Mouse (Mus musculus): ENCODE measurements around the gene Gm37240. TPM values are rescaled to one million over a fixed set of nuclear protein-coding genes. Genes with fewer than 3 reads are reported as not detected.
A peak's percentile ranks its signal among the peaks of the same experiment; 100 is the strongest.

Gene Gm37240
- polyA plus RNA-seq, 1 experiment from 2014 or later: 3.0 TPM

DNA sequence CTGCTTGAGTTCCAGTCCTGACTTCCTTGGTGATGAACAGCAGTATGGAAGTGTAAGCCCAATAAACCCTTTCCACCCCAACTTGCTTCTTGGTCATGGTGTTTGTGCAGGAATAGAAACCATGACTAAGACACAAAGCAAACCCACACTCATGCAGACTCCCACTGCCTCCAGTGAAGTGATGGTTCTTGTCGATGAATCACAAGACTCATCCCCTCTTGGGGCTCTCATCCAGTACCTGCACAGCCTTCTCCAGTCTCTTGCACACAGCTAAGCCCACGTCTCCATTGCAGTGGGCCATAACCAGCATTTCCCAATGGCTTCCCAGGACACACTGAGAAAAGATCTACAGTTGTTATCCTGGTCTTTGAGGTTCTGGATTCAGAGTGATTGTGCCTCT is 599.7 kb downstream of the Gm37240 start:
- Histone ChIP-seq H3K36me3 (no peaks in the 10 kb centered on the region), H3K27ac (no peak overlapping the region), H3K27me3 (ENCODE audit: insufficient read depth, poor library complexity, severe bottlenecking) (no peaks in the 10 kb centered on the region; the same call in 1 of the 2 replicates), H3K4me1 (no peaks in the 10 kb centered on the region), H3K4me3 (no peak overlapping the region), H3K9me3 (no peaks in the 10 kb centered on the region)
- WGBS: 72% methylated on average over 2 of the region's 2 CpGs
- DNase-seq (ENCODE audit: low spot score): no peak

DNA sequence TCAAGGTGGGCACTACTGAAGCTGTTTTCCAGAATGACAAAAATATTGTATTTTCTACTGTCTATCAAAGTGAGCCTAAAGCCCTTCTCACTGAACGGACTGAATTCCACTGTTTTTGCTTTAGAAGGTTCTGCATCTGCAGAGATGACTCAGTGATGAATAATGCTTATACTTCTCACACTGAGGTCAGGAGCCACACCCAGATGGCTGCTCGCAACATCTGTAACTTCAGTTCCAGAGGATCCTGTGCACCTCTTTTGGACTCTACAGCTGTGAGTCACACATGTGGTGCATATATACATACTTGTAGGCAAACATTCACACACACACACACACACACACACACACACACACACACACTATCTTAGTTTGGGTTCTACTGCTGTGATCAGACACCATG is 602.8 kb downstream of the Gm37240 start:
- H3K4me3 ChIP-seq: no peak overlapping the region
- DNase-seq (ENCODE audit: low spot score): no peak
- 86% methylated on average over 2 of the region's 2 CpGs for WGBS

DNA sequence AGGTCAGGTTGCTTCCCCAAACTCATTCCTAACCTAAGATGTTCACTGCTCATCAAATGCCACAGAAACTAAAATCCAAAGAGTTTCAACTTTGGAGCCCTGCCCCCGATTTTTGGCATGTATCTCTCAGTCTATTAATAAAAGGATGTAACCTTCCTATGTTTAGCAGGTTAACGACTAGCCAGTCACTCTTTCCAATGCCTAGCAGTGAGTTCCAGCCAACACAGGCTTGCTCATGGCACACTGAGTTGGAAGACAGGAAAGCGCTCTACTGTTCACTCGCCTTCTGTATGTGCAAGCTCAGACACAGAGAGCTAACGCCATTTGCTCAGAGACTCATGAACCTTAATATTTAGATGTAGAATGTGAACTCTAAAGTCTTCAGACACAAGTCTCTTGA is 604.5 kb downstream of the Gm37240 start:
- Histone ChIP-seq H3K27ac (no peak overlapping the region), H3K4me1 (no peaks in the 10 kb centered on the region), H3K4me3 (no peak overlapping the region), H3K27me3 (ENCODE audit: insufficient read depth, poor library complexity, severe bottlenecking) (no peaks in the 10 kb centered on the region; the same call in 1 of the 2 replicates), H3K36me3 (no peaks in the 10 kb centered on the region), H3K9me3 (no peaks in the 10 kb centered on the region)
- 83% methylated on average over 5 of the region's 5 CpGs for WGBS
- DNase-seq (ENCODE audit: low spot score): no peak

More for the DNA sequence above, 602.8 kb downstream of the Gm37240 start:
- no peaks in the 10 kb centered on the region for H3K9me3 ChIP-seq
- H3K36me3 ChIP-seq: no peaks in the 10 kb centered on the region
- H3K27me3 ChIP-seq (ENCODE audit: insufficient read depth, poor library complexity, severe bottlenecking): no peaks in the 10 kb centered on the region; the same call in 1 of the 2 replicates
- H3K27ac ChIP-seq: no peak overlapping the region
- H3K4me1 ChIP-seq: no peaks in the 10 kb centered on the region

DNA sequence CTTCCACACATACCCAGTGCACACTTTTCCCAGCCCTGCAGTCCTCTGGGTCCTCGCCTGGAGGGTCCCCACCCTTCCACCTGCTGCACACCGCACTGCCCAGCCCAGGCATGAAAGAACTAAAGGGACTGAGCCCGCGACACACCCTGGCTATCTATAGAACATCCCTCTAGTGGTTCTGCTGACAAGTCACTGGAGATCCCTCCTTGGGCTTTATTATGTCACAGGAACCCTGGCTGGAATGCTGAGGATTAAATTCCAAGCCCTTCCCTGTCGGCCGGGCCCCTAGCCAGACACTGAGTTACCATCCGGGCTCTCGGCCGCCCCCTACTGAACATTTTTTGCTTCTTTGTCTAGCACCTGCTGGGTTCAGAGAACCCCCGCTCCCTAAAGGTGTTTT is 612.2 kb downstream of the Gm37240 start:
- Histone ChIP-seq H3K27ac (peak overlapping the region; percentile 39), H3K36me3 (no peaks in the 10 kb centered on the region), H3K4me3 (no peak overlapping the region), H3K4me1 (peaks cover 24% of the 10 kb centered on the region), H3K27me3 (ENCODE audit: insufficient read depth, poor library complexity, severe bottlenecking) (no peaks in the 10 kb centered on the region), H3K9me3 (no peaks in the 10 kb centered on the region)
- DNase-seq (ENCODE audit: low spot score): peak; percentile 77
- WGBS: 34% methylated on average over 10 of the region's 10 CpGs

DNA sequence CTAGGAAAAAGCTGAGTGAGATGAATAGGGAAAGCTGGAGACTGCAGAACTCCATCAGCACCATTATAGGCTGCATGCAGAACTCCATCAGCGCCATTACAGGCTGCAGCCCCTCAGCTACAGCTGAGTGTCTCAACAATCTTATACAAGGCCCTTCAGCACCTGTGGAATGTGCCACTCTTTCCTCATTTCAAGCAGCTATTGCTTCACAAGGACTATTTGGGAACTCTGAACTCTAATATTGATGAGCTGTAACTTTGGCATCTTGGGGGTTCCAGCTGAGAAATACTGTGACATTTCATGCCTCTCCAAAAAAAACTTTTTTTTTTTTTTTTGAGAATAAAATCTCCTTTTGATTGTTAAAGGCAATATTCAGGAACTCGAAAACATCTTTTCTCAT is 615.8 kb downstream of the Gm37240 start:
- peaks cover 27% of the 10 kb centered on the region for H3K4me1 ChIP-seq
- no peaks in the 10 kb centered on the region for H3K9me3 ChIP-seq
- WGBS: 86% methylated on average over 2 of the region's 2 CpGs
- H3K27ac ChIP-seq: no peak overlapping the region
- no peak for DNase-seq (ENCODE audit: low spot score)
- H3K4me3 ChIP-seq: no peak overlapping the region
- no peaks in the 10 kb centered on the region for H3K27me3 ChIP-seq (ENCODE audit: insufficient read depth, poor library complexity, severe bottlenecking)
- H3K36me3 ChIP-seq: no peaks in the 10 kb centered on the region

DNA sequence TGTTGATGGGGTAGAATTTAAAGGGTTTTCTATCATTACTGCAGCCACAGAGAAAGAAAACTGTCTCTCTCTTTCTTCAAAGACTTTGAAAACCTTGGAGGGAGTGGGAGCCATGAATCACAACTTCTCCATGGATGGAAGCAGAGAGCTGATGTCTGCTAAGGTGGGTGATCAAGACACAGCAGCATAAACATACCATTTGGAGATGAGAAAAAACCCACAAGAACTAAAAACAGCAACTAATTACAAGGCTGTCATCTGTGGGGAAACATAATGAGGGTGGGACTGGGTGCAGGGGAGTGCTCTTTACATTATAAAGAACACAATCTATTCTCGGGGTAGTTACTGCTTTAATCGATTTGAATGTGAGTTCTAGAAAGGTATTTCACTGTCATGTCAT is 622.4 kb downstream of the Gm37240 start:
- Histone ChIP-seq H3K4me1 (peaks cover 14% of the 10 kb centered on the region), H3K9me3 (no peaks in the 10 kb centered on the region), H3K27ac (no peak overlapping the region), H3K27me3 (ENCODE audit: insufficient read depth, poor library complexity, severe bottlenecking) (no peaks in the 10 kb centered on the region), H3K4me3 (no peak overlapping the region), H3K36me3 (no peaks in the 10 kb centered on the region)
- DNase-seq (ENCODE audit: low spot score): no peak
- 84% methylated on average over 2 of the region's 2 CpGs for WGBS

DNA sequence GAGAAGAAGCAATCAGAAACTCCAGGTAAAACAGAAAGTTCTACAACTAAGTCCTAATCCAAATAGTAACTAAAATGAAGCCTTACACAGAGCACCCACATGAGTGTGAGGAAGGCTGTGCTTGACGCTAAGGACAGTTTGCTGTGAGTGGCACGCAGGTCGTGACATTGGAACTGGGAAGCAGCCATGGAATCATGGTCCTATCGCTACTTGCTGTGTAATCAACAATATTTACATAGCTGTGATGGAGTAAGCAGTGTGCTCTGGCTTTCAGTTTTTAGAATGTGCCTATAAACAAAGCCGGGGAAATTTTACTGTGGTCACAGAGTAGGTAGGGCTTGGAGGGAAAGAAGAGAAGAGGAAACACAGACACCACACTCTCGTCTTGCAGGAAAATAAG is 622.8 kb downstream of the Gm37240 start:
- H3K9me3 ChIP-seq: no peaks in the 10 kb centered on the region
- DNase-seq (ENCODE audit: low spot score): peak; percentile 27
- H3K36me3 ChIP-seq: no peaks in the 10 kb centered on the region
- no peak overlapping the region for H3K4me3 ChIP-seq
- H3K27me3 ChIP-seq (ENCODE audit: insufficient read depth, poor library complexity, severe bottlenecking): no peaks in the 10 kb centered on the region
- WGBS: 78% methylated on average over 6 of the region's 6 CpGs
- no peak overlapping the region for H3K27ac ChIP-seq
- peaks cover 14% of the 10 kb centered on the region for H3K4me1 ChIP-seq

DNA sequence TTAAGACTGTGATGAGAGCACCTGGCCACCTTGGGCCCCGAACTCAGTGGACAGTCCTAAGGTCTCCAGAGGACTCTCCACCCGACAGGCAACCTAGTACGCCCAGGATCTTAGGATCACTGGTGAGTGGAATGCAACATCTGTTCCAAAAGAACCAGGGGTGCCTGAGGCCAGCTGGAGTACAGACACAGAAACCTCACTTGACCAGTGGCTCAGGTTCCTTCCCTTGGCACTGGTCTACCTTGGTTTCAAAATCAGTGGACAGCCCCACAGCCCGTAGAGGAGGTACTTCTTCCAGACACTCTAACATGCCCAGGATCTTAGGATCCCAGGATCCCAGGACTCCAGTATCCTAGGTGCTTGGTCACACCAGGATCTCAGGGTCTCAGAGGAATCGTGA is 632.8 kb downstream of the Gm37240 start:
- DNase-seq (ENCODE audit: low spot score): no peak
- H3K9me3 ChIP-seq: no peaks in the 10 kb centered on the region
- no peak overlapping the region for H3K4me3 ChIP-seq
- H3K27me3 ChIP-seq (ENCODE audit: insufficient read depth, poor library complexity, severe bottlenecking): no peaks in the 10 kb centered on the region
- H3K27ac ChIP-seq: no peak overlapping the region
- 85% methylated on average over 5 of the region's 5 CpGs for WGBS
- no peaks in the 10 kb centered on the region for H3K4me1 ChIP-seq
- H3K36me3 ChIP-seq: no peaks in the 10 kb centered on the region

DNA sequence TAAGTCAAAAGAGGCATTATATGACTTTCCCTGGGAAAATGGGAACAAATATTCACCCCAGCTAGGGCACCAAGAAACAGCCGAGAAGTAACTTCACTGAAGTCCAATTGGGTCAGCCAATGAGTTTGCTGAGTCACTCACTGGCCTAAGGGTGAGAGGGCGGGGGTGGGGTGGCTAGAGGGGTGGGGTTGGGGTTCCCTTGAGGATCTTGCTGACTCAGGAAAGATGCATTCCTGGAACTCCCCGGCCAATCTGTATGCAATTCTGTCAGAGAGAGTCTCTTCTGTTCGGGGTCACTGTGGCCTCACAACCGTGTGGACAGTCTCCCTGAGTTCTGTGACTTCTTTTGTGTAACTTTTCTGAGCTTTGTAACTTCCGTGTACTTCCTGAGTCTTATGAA is 635.7 kb downstream of the Gm37240 start:
- DNase-seq (ENCODE audit: low spot score): no peak
- Histone ChIP-seq H3K4me1 (no peaks in the 10 kb centered on the region), H3K4me3 (no peak overlapping the region), H3K27ac (no peak overlapping the region), H3K36me3 (no peaks in the 10 kb centered on the region), H3K27me3 (ENCODE audit: insufficient read depth, poor library complexity, severe bottlenecking) (no peaks in the 10 kb centered on the region), H3K9me3 (no peaks in the 10 kb centered on the region)
- WGBS: 72% methylated on average over 6 of the region's 6 CpGs

DNA sequence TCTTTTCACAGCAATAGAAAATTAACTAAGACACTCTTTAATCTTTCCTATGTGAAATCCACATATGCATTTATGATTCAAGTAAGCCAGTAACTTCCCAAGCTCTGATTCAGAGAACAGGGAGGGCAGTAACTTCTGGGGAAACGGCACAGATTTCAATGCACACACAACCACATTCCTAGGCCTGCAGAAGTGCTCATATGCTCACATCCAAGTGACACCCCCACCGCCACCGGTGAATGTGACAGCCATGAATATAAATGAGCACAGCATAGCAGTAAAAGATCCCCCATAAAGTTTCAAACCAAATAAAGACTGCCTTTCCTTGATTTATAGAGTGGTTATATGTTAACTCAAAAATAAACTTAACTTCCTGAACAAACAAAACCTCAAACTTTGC is 641.2 kb downstream of the Gm37240 start:
- Histone ChIP-seq H3K27me3 (ENCODE audit: insufficient read depth, poor library complexity, severe bottlenecking) (no peaks in the 10 kb centered on the region), H3K9me3 (no peaks in the 10 kb centered on the region), H3K36me3 (no peaks in the 10 kb centered on the region), H3K4me3 (no peak overlapping the region), H3K4me1 (no peaks in the 10 kb centered on the region; the same call in none of the 2 replicates), H3K27ac (no peak overlapping the region)
- no peak for DNase-seq (ENCODE audit: low spot score)
- WGBS: 88% methylated on average over 3 of the region's 3 CpGs

DNA sequence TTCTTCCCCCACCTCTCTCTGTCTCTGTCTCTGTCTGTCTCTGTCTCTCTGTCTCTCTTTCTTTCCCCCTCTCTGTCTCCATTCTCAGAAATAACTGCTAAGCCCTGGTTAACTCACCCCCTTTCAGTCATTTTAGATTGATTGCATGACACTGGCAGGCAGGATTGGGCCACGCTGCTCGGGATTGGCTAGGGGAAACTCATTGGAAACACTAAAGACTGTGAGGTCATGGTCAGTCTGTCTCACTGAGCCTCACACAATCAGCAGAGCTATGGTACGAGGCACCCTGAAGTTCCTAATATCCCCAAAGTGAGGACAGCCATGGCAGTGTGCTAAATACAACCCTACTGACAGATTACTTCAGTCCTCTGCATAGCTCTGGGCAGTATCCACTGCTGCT is 650.8 kb downstream of the Gm37240 start:
- 54% methylated on average over 3 of the region's 3 CpGs for WGBS
- H3K27me3 ChIP-seq (ENCODE audit: insufficient read depth, poor library complexity, severe bottlenecking): no peaks in the 10 kb centered on the region
- H3K4me1 ChIP-seq: peaks cover 9% of the 10 kb centered on the region; the same call in 1 of the 2 replicates
- no peak for DNase-seq (ENCODE audit: low spot score)
- H3K27ac ChIP-seq: no peak overlapping the region
- H3K36me3 ChIP-seq: no peaks in the 10 kb centered on the region
- H3K4me3 ChIP-seq: no peak overlapping the region
- no peaks in the 10 kb centered on the region for H3K9me3 ChIP-seq

DNA sequence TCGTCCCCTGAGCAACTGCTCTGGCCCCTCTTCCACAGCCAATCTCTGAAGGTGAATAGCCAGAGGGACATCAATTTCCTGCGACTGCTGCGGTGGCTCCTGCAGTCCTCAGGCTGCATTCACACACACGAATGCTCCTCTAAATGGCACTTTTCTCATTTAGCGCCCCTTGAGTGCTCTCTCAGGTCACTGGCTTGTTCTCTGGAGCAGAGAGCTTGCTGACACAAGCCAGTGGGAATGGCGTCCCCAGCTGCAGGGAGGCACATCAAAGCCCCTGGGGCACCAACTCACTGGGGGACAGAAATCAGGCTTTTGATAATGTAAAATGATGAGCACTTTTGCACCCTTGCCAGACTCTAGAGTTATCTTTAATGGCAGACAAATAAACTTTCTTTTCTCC is 654.5 kb downstream of the Gm37240 start:
- Histone ChIP-seq H3K36me3 (no peaks in the 10 kb centered on the region), H3K27me3 (ENCODE audit: insufficient read depth, poor library complexity, severe bottlenecking) (no peaks in the 10 kb centered on the region), H3K4me1 (peaks cover 9% of the 10 kb centered on the region; the same call in 1 of the 2 replicates), H3K4me3 (no peak overlapping the region), H3K9me3 (no peaks in the 10 kb centered on the region), H3K27ac (no peak overlapping the region)
- no peak for DNase-seq (ENCODE audit: low spot score)
- WGBS: 49% methylated on average over 6 of the region's 6 CpGs

DNA sequence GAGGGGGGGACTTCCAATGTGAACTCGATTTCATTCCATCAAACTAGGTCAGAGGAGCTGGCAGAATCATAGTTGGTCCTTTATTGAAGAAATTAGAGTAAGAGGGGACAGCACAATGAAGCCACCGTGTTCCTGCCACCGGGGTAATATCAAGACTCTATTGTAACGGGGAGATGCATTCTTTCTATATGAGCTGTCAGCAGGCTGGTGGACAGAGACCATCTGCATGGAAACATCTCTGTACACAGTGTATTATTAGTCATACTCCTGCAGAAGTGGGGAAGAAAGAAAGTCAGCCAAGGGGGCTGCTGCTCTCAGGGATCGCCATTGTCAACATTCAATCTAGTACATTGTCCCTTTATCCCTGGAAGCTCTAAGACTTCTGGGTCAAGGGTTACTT is 665.3 kb downstream of the Gm37240 start:
- Histone ChIP-seq H3K4me3 (no peak overlapping the region), H3K36me3 (no peaks in the 10 kb centered on the region), H3K9me3 (no peaks in the 10 kb centered on the region), H3K4me1 (0 out of 2 replicates have a peak, but pooled peaks cover 10% of the 10 kb centered on the region), H3K27ac (no peak overlapping the region), H3K27me3 (ENCODE audit: insufficient read depth, poor library complexity, severe bottlenecking) (no peaks in the 10 kb centered on the region)
- DNase-seq (ENCODE audit: low spot score): no peak
- 64% methylated on average over 5 of the region's 5 CpGs for WGBS

DNA sequence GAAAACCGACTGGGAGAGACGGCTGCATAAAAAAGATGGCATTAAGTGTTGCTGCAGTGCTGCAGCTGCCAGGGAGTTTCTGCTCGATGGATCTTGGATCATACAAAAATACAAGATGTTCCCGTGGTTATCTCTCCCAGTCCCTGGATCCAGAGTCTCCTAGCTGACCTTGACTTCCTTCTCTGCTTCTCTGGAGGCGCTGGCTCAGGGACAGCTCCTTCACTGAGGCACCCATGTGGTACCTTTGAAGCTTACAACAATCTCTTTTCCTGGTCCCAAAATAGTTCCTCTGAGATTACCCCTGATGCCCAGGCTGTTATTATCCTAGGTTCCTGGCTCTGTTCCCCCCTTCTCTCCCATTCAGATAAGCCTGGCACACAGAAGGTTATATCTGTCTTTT is 672.4 kb downstream of the Gm37240 start:
- peak overlapping the region; percentile 17; the same call in 1 of the 2 replicates for H3K27ac ChIP-seq
- no peak for DNase-seq (ENCODE audit: low spot score)
- no peak overlapping the region for H3K4me3 ChIP-seq
- H3K9me3 ChIP-seq: no peaks in the 10 kb centered on the region
- WGBS: 54% methylated on average over 5 of the region's 5 CpGs
- H3K4me1 ChIP-seq: peaks cover 26% of the 10 kb centered on the region
- H3K27me3 ChIP-seq (ENCODE audit: insufficient read depth, poor library complexity, severe bottlenecking): 0 out of 2 replicates have a peak, but pooled peaks cover 6% of the 10 kb centered on the region
- H3K36me3 ChIP-seq: no peaks in the 10 kb centered on the region
